Mouse (Mus musculus): ENCODE measurements around the gene Oxsm.

DNA sequence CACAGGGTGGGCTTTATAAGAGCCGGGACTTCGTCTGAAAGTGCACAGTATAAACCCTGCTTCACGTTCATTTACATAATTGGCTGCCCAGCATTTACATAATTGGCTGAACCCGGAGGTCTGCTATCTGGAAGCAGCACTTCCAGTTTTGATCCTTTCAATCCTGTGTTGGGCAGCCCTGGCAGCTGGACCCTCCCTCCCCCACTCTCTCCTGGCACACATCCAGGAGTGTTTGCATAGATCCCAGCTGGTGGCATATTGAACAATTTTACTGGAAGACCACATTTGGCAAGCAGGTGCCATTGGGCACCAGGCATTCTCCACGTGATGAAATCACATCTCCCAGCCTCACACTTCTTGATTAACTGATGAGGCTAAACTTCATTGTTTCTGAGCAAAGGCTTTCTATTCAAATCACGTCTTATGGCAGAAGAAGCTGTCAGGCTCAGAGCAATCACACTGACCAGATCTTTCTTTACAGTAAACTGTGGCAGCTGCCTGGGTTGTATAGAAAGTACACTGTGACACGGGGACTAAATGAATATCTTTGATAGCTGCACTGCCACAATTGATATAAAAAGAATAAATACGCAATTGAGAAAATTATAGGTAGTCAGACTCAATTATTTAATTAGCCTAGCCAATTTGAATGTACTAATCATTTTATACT is 48.5 kb downstream of the Oxsm start:
- TF ChIP-seq CTCF (IDR thresholded peaks at IDR 0.05; ENCODE audit: low read depth, low read length) (no peak), POLR2A (IDR thresholded peaks at IDR 0.05; ENCODE audit: extremely low read depth, insufficient read depth, low read length) (no peak)

Data from liver, adult 2 months (tissue).